8 mouse cellular contexts compared by ENCODE assay signal in the genomic region with DNA sequence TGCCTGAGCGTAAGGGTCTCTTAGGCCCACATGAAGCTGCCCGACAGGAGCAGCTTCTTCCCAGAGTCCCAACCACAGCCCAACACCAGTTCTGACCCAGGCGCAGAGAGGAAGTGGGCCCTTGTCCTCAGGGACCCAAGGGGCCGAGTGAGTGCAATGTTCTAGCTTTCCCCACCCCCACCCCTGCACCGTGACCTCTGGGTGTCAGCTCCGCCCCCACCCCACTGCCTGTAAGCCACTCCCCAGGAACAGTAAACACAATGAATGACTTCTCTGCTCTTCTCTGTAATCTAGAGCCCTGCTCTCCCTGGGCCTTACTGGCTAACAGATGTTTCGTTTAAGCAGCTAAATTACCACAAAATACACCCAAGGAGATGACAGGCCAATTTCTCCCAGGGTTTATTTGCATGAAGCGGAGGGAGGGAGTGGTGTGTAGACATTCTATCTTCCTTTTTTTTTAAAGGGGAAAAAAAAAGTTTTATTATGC. TPM values are rescaled to one million over a fixed set of nuclear protein-coding genes. Genes with fewer than 3 reads are reported as not detected.
DNase-seq lines count a peak whose midpoint lies in the region; ATAC-seq and TF ChIP-seq lines count a peak whose summit lies in the region.

No protein-coding gene starts in this region.

- peak; percentile 57 to 63 for DNase-seq in spleen, adult 18-20 months
- no peak for DNase-seq in spleen, adult 12 weeks (ENCODE audit: low spot score)
- peak; percentile 33 for DNase-seq in heart, postnatal 0 days (ENCODE audit: low spot score)
- peak; percentile 60 for DNase-seq in thymus, postnatal 4 days
- DNase-seq in urinary bladder, postnatal 36 days (ENCODE audit: low spot score in 2 of 2) = no peak
- no peak for DNase-seq in right cerebral cortex, postnatal 25 days

- TF ChIP-seq EP300 in heart, postnatal 0 days (IDR thresholded peaks at IDR 0.05; ENCODE audit: low read depth) = no peak

- no peak overlapping the region for H3K4me3 ChIP-seq in heart, postnatal 0 days (ENCODE audit: low read depth, low read length)
- no peak overlapping the region for H3K4me3 ChIP-seq in limb, embryonic 13.5 days
- no peak overlapping the region for H3K4me3 ChIP-seq in midbrain, embryonic 12.5 days

- H3K4me2 ChIP-seq in heart, postnatal 0 days (ENCODE audit: low read depth, low read length) = no peak overlapping the region
- 0 out of 2 replicates have a peak overlapping the region, but pooled peaks have one; percentile 1 for H3K4me2 ChIP-seq in limb, embryonic 13.5 days (replicated peaks)
- peak overlapping the region; percentile 28 for H3K4me2 ChIP-seq in midbrain, embryonic 12.5 days (replicated peaks)

- H3K9ac ChIP-seq in heart, postnatal 0 days (replicated peaks; ENCODE audit: low read depth, low read length) = no peak overlapping the region
- no peak overlapping the region for H3K9ac ChIP-seq in limb, embryonic 13.5 days
- H3K9ac ChIP-seq in midbrain, embryonic 12.5 days (replicated peaks) = no peak overlapping the region; the same call in 1 of the 2 replicates

- ATAC-seq in heart, postnatal 0 days (ENCODE audit: insufficient read depth, low read depth) = peak; percentile 63
- ATAC-seq in limb, embryonic 13.5 days (ENCODE audit: low FRiP score, low read depth) = peak; percentile 16; the same call in 1 of the 2 replicates
- peak; percentile 27; the same call in 1 of the 2 replicates for ATAC-seq in midbrain, embryonic 12.5 days (ENCODE audit: low FRiP score, low read depth)

- H3K9me3 ChIP-seq in heart, postnatal 0 days (replicated peaks; ENCODE audit: control insufficient read depth, low read length) = no peaks in the 10 kb centered on the region
- H3K9me3 ChIP-seq in limb, embryonic 13.5 days = no peaks in the 10 kb centered on the region
- H3K9me3 ChIP-seq in midbrain, embryonic 12.5 days = no peaks in the 10 kb centered on the region

- peaks cover 27% of the 10 kb centered on the region for H3K4me1 ChIP-seq in heart, postnatal 0 days (ENCODE audit: control insufficient read depth, insufficient read depth)
- H3K4me1 ChIP-seq in limb, embryonic 13.5 days = peaks cover 64% of the 10 kb centered on the region
- peaks cover 80% of the 10 kb centered on the region for H3K4me1 ChIP-seq in midbrain, embryonic 12.5 days

- no peaks in the 10 kb centered on the region for H3K36me3 ChIP-seq in heart, postnatal 0 days (replicated peaks; ENCODE audit: control insufficient read depth, insufficient read depth, low read length)
- no peaks in the 10 kb centered on the region for H3K36me3 ChIP-seq in limb, embryonic 13.5 days
- no peaks in the 10 kb centered on the region for H3K36me3 ChIP-seq in midbrain, embryonic 12.5 days

- 40% methylated on average over 8 of the region's 8 CpGs for WGBS in heart, postnatal 0 days
- 15% methylated on average over 8 of the region's 8 CpGs for WGBS in limb, embryonic 13.5 days
- 10% methylated on average over 8 of the region's 8 CpGs for WGBS in midbrain, embryonic 12.5 days

- no peaks in the 10 kb centered on the region for H3K27me3 ChIP-seq in heart, postnatal 0 days (ENCODE audit: control insufficient read depth, insufficient read depth, low read length)
- no peaks in the 10 kb centered on the region for H3K27me3 ChIP-seq in limb, embryonic 13.5 days
- H3K27me3 ChIP-seq in midbrain, embryonic 12.5 days = no peaks in the 10 kb centered on the region

- TF ChIP-seq CTCF in heart, postnatal 0 days (IDR thresholded peaks at IDR 0.05; ENCODE audit: low read depth) = no peak

- H3K27ac ChIP-seq in heart, postnatal 0 days (ENCODE audit: low read depth) = peak overlapping the region; percentile 46; the same call in 1 of the 2 replicates
- peak overlapping the region; percentile 45; the same call in 1 of the 2 replicates for H3K27ac ChIP-seq in limb, embryonic 13.5 days
- peak overlapping the region; percentile 84 for H3K27ac ChIP-seq in midbrain, embryonic 12.5 days (replicated peaks)

RNA-seq across cellular contexts. Expression of gene Vav2, which starts 15.1 kb away (rescaled TPM):
- 15.6 and 16.8 TPM in 2 replicates for total RNA-seq in heart, postnatal 0 days (2014; rRNA removed; ENCODE audit: low replicate concordance)
- polyA plus RNA-seq in heart, postnatal 0 days (2015; fragmentation: Nextera tagmentation; extraction: Ambion mirVana) = 2.3 and 2.4 TPM in 2 replicates
- polyA plus RNA-seq in limb, embryonic 13.5 days (2015; fragmentation: Nextera tagmentation; extraction: Ambion mirVana) = 4.9 and 5.7 TPM in 2 replicates
- 24.1 and 27.6 TPM in 2 replicates for polyA plus RNA-seq in midbrain, embryonic 12.5 days (2016; fragmentation: Nextera tagmentation; extraction: Ambion mirVana)

RNA-seq across cellular contexts. Expression of gene Brd3os, which starts 30.4 kb away (rescaled TPM):
- total RNA-seq in heart, postnatal 0 days (2014; rRNA removed; ENCODE audit: low replicate concordance) = 0.11 and 1.0 TPM in 2 replicates
- 1.9 and 2.2 TPM in 2 replicates for polyA plus RNA-seq in heart, postnatal 0 days (2015; fragmentation: Nextera tagmentation; extraction: Ambion mirVana)
- 14.8 and 15.5 TPM in 2 replicates for polyA plus RNA-seq in limb, embryonic 13.5 days (2015; fragmentation: Nextera tagmentation; extraction: Ambion mirVana)
- 16.7 and 17.3 TPM in 2 replicates for polyA plus RNA-seq in midbrain, embryonic 12.5 days (2016; fragmentation: Nextera tagmentation; extraction: Ambion mirVana)

Comparison
In these comparisons a context has a peak if more than half of its experiments do, and no peak if none do; other contexts are left out.
1. DNase-seq: peak in spleen, adult 18-20 months (2 of 2), heart, postnatal 0 days (single experiment) and thymus, postnatal 4 days (single experiment); none in spleen, adult 12 weeks (single experiment), urinary bladder, postnatal 36 days (0 of 2) and right cerebral cortex, postnatal 25 days (single experiment).
2. Peak in every context shown above with its lines, with median percentiles within 50 percentile points of each other: ATAC-seq and H3K27ac ChIP-seq.